Mouse (Mus musculus) neural tube, embryonic 13.5 days (tissue): Measurements from ENCODE around the gene Fem1a. TPM values are rescaled to one million over a fixed set of nuclear protein-coding genes. Genes with fewer than 3 reads are reported as not detected.

ENCODE experiments used
- ATAC-seq: fragments of 200-750 bp; cut with Nextera tagmentation; 2 replicates; pipeline ENCODE4 v1.8.0; 2017; ENCODE audit warnings: low read depth, mild to moderate bottlenecking, moderate TSS enrichment, moderate library complexity
- H3K27ac ChIP-seq: fragments of 300-500 bp; sonication (generic); replicated peaks from 2 replicates; pipeline ENCODE4 v1.5.1; 2015; ENCODE audit warnings: moderate library complexity, mild to moderate bottlenecking, inconsistent platforms
- H3K27me3 ChIP-seq: fragments of 300-500 bp; sonication (generic); 2 replicates; pipeline ENCODE4 v1.6.1; 2015; ENCODE audit warnings: mild to moderate bottlenecking, inconsistent platforms
- H3K36me3 ChIP-seq: fragments of 300-500 bp; sonication (generic); 2 replicates; pipeline ENCODE4 v1.6.1; 2015; ENCODE audit warnings: mild to moderate bottlenecking, inconsistent platforms
- H3K4me1 ChIP-seq: fragments of 300-500 bp; sonication (generic); replicated peaks from 2 replicates; pipeline ENCODE4 v1.6.1; 2015; ENCODE audit warnings: inconsistent platforms
- H3K4me2 ChIP-seq: fragments of 300-500 bp; sonication (generic); 2 replicates; pipeline ENCODE4 v1.6.1; 2015; ENCODE audit warnings: inconsistent platforms, mild to moderate bottlenecking, moderate library complexity
- H3K4me3 ChIP-seq: fragments of 300-500 bp; sonication (generic); 2 replicates; pipeline ENCODE4 v1.5.1; 2015; ENCODE audit warnings: mild to moderate bottlenecking, inconsistent platforms
- H3K9ac ChIP-seq: fragments of 300-500 bp; sonication (generic); 2 replicates; pipeline ENCODE4 v1.6.1; 2015; ENCODE audit warnings: moderate library complexity, mild to moderate bottlenecking, inconsistent platforms
- H3K9me3 ChIP-seq: fragments of 300-500 bp; sonication (generic); 2 replicates; pipeline ENCODE4 v1.6.1; 2016; ENCODE audit warnings: inconsistent platforms
- WGBS: fragments of 180-500 bp; shearing (Covaris S2); methylation state at CpG from one replicate; pipeline ENCODE4 v1.1.7; 2015; 5-methylcytosine and 5-hydroxymethylcytosine counted together
- polyA plus RNA-seq: library from polyadenylated mRNA; unstranded; fragments of >200 nt; fragmentation: Nextera tagmentation; extraction: Ambion mirVana; gene quantifications from 2 replicates; pipeline ENCODE4 v1.2.1, GENCODE M21; 2015

Gene Fem1a
- polyA plus RNA-seq, 1 experiment from 2014 or later = 19.1 TPM

- Histone ChIP-seq H3K4me3 (no peak overlapping the region), H3K36me3 (peaks cover 11% of the 10 kb centered on the region; the same call in 1 of the 2 replicates)
- ATAC-seq = no peak
These were observed 26.7 kb downstream of the Fem1a start for GRCm38 (mm10) chr17:56283316-56283715.

GRCm38 (mm10) chr17:56285995-56286394, 29.4 kb downstream of the Fem1a start:
- no peak for ATAC-seq
- WGBS = 95% methylated on average over 11 of the region's 11 CpGs
- peaks cover 33% of the 10 kb centered on the region for H3K4me1 ChIP-seq
- H3K4me2 ChIP-seq = no peak overlapping the region
- H3K27ac ChIP-seq = no peak overlapping the region
- H3K9me3 ChIP-seq = no peaks in the 10 kb centered on the region
- H3K9ac ChIP-seq = no peak overlapping the region
- no peak overlapping the region for H3K4me3 ChIP-seq
- no peaks in the 10 kb centered on the region for H3K27me3 ChIP-seq
- peaks cover 8% of the 10 kb centered on the region; the same call in 1 of the 2 replicates for H3K36me3 ChIP-seq

More at GRCm38 (mm10) chr17:56283316-56283715, 26.7 kb downstream of the Fem1a start:
- H3K4me2 ChIP-seq = no peak overlapping the region
- WGBS = 88% methylated on average over 8 of the region's 8 CpGs
- H3K4me1 ChIP-seq = peaks cover 8% of the 10 kb centered on the region
- no peaks in the 10 kb centered on the region for H3K9me3 ChIP-seq
- H3K27me3 ChIP-seq = no peaks in the 10 kb centered on the region
- H3K9ac ChIP-seq = no peak overlapping the region
- H3K27ac ChIP-seq = no peak overlapping the region

GRCm38 (mm10) chr17:56287830-56288229, 31.2 kb downstream of the Fem1a start:
- H3K9me3 ChIP-seq = no peaks in the 10 kb centered on the region
- no peak overlapping the region for H3K9ac ChIP-seq
- H3K27me3 ChIP-seq = no peaks in the 10 kb centered on the region
- ATAC-seq = no peak
- H3K36me3 ChIP-seq = peaks cover 6% of the 10 kb centered on the region; the same call in 1 of the 2 replicates
- H3K4me3 ChIP-seq = no peak overlapping the region
- no peak overlapping the region for H3K27ac ChIP-seq
- H3K4me2 ChIP-seq = peak overlapping the region; percentile 30
- peaks cover 40% of the 10 kb centered on the region for H3K4me1 ChIP-seq
- WGBS = 64% methylated on average over 3 of the region's 3 CpGs

GRCm38 (mm10) chr17:56288866-56289265, 32.3 kb downstream of the Fem1a start:
- WGBS = 56% methylated on average over 3 of the region's 3 CpGs
- H3K27ac ChIP-seq = peak overlapping the region; percentile 72; the same call in 1 of the 2 replicates
- peak overlapping the region; percentile 51 for H3K4me2 ChIP-seq
- H3K9me3 ChIP-seq = no peaks in the 10 kb centered on the region
- peaks cover 40% of the 10 kb centered on the region for H3K4me1 ChIP-seq
- peak overlapping the region; percentile 60; the same call in 1 of the 2 replicates for H3K9ac ChIP-seq
- H3K36me3 ChIP-seq = peaks cover 5% of the 10 kb centered on the region; the same call in 1 of the 2 replicates
- no peaks in the 10 kb centered on the region for H3K27me3 ChIP-seq
- ATAC-seq = no peak
- H3K4me3 ChIP-seq = peak overlapping the region; percentile 35; the same call in 1 of the 2 replicates

GRCm38 (mm10) chr17:56289371-56290331, 33.0 kb downstream of the Fem1a start:
- 4% methylated on average over 23 of the region's 23 CpGs for WGBS
- no peaks in the 10 kb centered on the region for H3K9me3 ChIP-seq
- H3K9ac ChIP-seq = peak overlapping the region; percentile 60
- ATAC-seq = no peak
- no peaks in the 10 kb centered on the region for H3K27me3 ChIP-seq
- H3K27ac ChIP-seq = peak overlapping the region; percentile 72
- H3K4me2 ChIP-seq = peak overlapping the region; percentile 51
- peaks cover 40% of the 10 kb centered on the region for H3K4me1 ChIP-seq
- H3K4me3 ChIP-seq = peak overlapping the region; percentile 35
- no peaks in the 10 kb centered on the region for H3K36me3 ChIP-seq

- H3K4me1 ChIP-seq = peaks cover 40% of the 10 kb centered on the region
- 7% methylated on average over 17 of the region's 17 CpGs for WGBS
- H3K27me3 ChIP-seq = no peaks in the 10 kb centered on the region
- H3K4me2 ChIP-seq = peak overlapping the region; percentile 51
- peak overlapping the region; percentile 72 for H3K27ac ChIP-seq
- no peaks in the 10 kb centered on the region for H3K36me3 ChIP-seq
- no peaks in the 10 kb centered on the region for H3K9me3 ChIP-seq
- peak overlapping the region; percentile 60 for H3K9ac ChIP-seq
- H3K4me3 ChIP-seq = peak overlapping the region; percentile 35
- ATAC-seq = peak; percentile 72
These were observed 34.0 kb downstream of the Fem1a start for GRCm38 (mm10) chr17:56290388-56291170.

GRCm38 (mm10) chr17:56291171-56291511, 34.5 kb downstream of the Fem1a start:
- Histone ChIP-seq H3K4me2 (peak overlapping the region; percentile 51), H3K9ac (0 out of 2 replicates have a peak overlapping the region, but pooled peaks have one; percentile 50), H3K27me3 (no peaks in the 10 kb centered on the region), H3K9me3 (no peaks in the 10 kb centered on the region), H3K27ac (peak overlapping the region; percentile 72), H3K4me3 (peak overlapping the region; percentile 35; the same call in 1 of the 2 replicates), H3K36me3 (no peaks in the 10 kb centered on the region), H3K4me1 (peaks cover 40% of the 10 kb centered on the region)
- 1% methylated on average over 16 of the region's 16 CpGs for WGBS
- peak; percentile 84 for ATAC-seq

GRCm38 (mm10) chr17:56291826-56292475, 35.3 kb downstream of the Fem1a start:
- ATAC-seq = peak; percentile 4; the same call in 1 of the 2 replicates
- H3K9me3 ChIP-seq = no peaks in the 10 kb centered on the region
- H3K27ac ChIP-seq = no peak overlapping the region; the same call in 1 of the 2 replicates
- H3K4me2 ChIP-seq = no peak overlapping the region
- no peaks in the 10 kb centered on the region for H3K27me3 ChIP-seq
- peaks cover 40% of the 10 kb centered on the region for H3K4me1 ChIP-seq
- no peak overlapping the region for H3K4me3 ChIP-seq
- no peak overlapping the region; the same call in 1 of the 2 replicates for H3K9ac ChIP-seq
- 57% methylated on average over 7 of the region's 7 CpGs for WGBS
- H3K36me3 ChIP-seq = no peaks in the 10 kb centered on the region

GRCm38 (mm10) chr17:56292531-56293222, 36.1 kb downstream of the Fem1a start, which contains the start of gene Plin3:
Gene Plin3 (minus strand): TSS chr17:56292873.
- Histone ChIP-seq H3K36me3 (no peaks in the 10 kb centered on the region), H3K27ac (no peak within 1 kb of the TSS; the same call in 1 of the 2 replicates), H3K27me3 (no peaks in the 10 kb centered on the region), H3K4me2 (no peak within 1 kb of the TSS), H3K9me3 (no peaks in the 10 kb centered on the region), H3K4me3 (no peak within 1 kb of the TSS), H3K4me1 (peaks cover 38% of the 10 kb centered on the region), H3K9ac (no peak within 1 kb of the TSS; the same call in 1 of the 2 replicates)
- WGBS = 86% methylated on average over 4 of the region's 4 CpGs
- ATAC-seq = no peak

- H3K36me3 ChIP-seq = no peaks in the 10 kb centered on the region
- no peak overlapping the region for H3K9ac ChIP-seq
- H3K9me3 ChIP-seq = no peaks in the 10 kb centered on the region
- H3K27me3 ChIP-seq = no peaks in the 10 kb centered on the region
- ATAC-seq = no peak
- WGBS = 86% methylated on average over 1 of the region's 1 CpGs
- no peak overlapping the region for H3K4me3 ChIP-seq
- H3K4me2 ChIP-seq = no peak overlapping the region
- peaks cover 32% of the 10 kb centered on the region for H3K4me1 ChIP-seq
- H3K27ac ChIP-seq = no peak overlapping the region
These were observed 36.7 kb downstream of the Fem1a start for GRCm38 (mm10) chr17:56293291-56293690.

GRCm38 (mm10) chr17:56294241-56294640, 37.6 kb downstream of the Fem1a start:
- Histone ChIP-seq H3K9me3 (no peaks in the 10 kb centered on the region), H3K4me1 (peaks cover 24% of the 10 kb centered on the region), H3K4me2 (no peak overlapping the region), H3K36me3 (no peaks in the 10 kb centered on the region), H3K4me3 (no peak overlapping the region), H3K27me3 (no peaks in the 10 kb centered on the region), H3K27ac (no peak overlapping the region), H3K9ac (no peak overlapping the region)
- 86% methylated on average over 19 of the region's 19 CpGs for WGBS
- ATAC-seq = no peak
